Mouse (Mus musculus): ENCODE results near the gene Bdkrb2. TPM values are rescaled to one million over a fixed set of nuclear protein-coding genes. Genes with fewer than 3 reads are reported as not detected.

Gene Bdkrb2
- polyA plus RNA-seq, 1 experiment: 0.52 TPM

- no peak overlapping the region for H3K4me3 ChIP-seq (replicated peaks; ENCODE audit: control insufficient read depth, low read depth, low read length)
- 29% methylated on average over 9 of the region's 9 CpGs for WGBS
- no peak overlapping the region for H3K27ac ChIP-seq (ENCODE audit: control insufficient read depth, insufficient read depth, low read depth, low read length, poor library complexity)
- no peak for TF ChIP-seq CTCF (IDR thresholded peaks at IDR 0.05; ENCODE audit: control insufficient read depth, insufficient read depth, low read length)
- H3K4me1 ChIP-seq (ENCODE audit: control insufficient read depth, insufficient read depth, low read length): peaks cover 3% of the 10 kb centered on the region
Measured at GRCm38 (mm10) chr12:105529545-105529944, 33.5 kb upstream of the Bdkrb2 start.

- Histone ChIP-seq H3K27ac (ENCODE audit: control insufficient read depth, insufficient read depth, low read depth, low read length, poor library complexity) (no peak overlapping the region), H3K4me3 (replicated peaks; ENCODE audit: control insufficient read depth, low read depth, low read length) (no peak overlapping the region), H3K4me1 (ENCODE audit: control insufficient read depth, insufficient read depth, low read length) (peaks cover 3% of the 10 kb centered on the region)
- 72% methylated on average over 8 of the region's 8 CpGs for WGBS
- TF ChIP-seq POLR2A (IDR thresholded peaks at IDR 0.05; ENCODE audit: borderline replicate concordance, control insufficient read depth, low read depth, low read length): no peak
- no peak for TF ChIP-seq CTCF (IDR thresholded peaks at IDR 0.05; ENCODE audit: control insufficient read depth, insufficient read depth, low read length)
Measured at GRCm38 (mm10) chr12:105531724-105532371, 31.2 kb upstream of the Bdkrb2 start.

- Histone ChIP-seq H3K4me3 (replicated peaks; ENCODE audit: control insufficient read depth, low read depth, low read length) (no peak overlapping the region), H3K4me1 (ENCODE audit: control insufficient read depth, insufficient read depth, low read length) (no peaks in the 10 kb centered on the region; the same call in 1 of the 2 replicates), H3K27ac (ENCODE audit: control insufficient read depth, insufficient read depth, low read depth, low read length, poor library complexity) (no peak overlapping the region)
- TF ChIP-seq POLR2A (IDR thresholded peaks at IDR 0.05; ENCODE audit: borderline replicate concordance, control insufficient read depth, low read depth, low read length) (no peak), CTCF (IDR thresholded peaks at IDR 0.05; ENCODE audit: control insufficient read depth, insufficient read depth, low read length) (no peak)
- 64% methylated on average over 4 of the region's 4 CpGs for WGBS
Measured at GRCm38 (mm10) chr12:105534842-105535241, 28.2 kb upstream of the Bdkrb2 start.

- 37% methylated on average over 13 of the region's 13 CpGs for WGBS
- Histone ChIP-seq H3K4me3 (replicated peaks; ENCODE audit: control insufficient read depth, low read depth, low read length) (no peak overlapping the region), H3K4me1 (ENCODE audit: control insufficient read depth, insufficient read depth, low read length) (peaks cover 1% of the 10 kb centered on the region), H3K27ac (ENCODE audit: control insufficient read depth, insufficient read depth, low read depth, low read length, poor library complexity) (no peak overlapping the region)
- TF ChIP-seq CTCF (IDR thresholded peaks at IDR 0.05; ENCODE audit: control insufficient read depth, insufficient read depth, low read length): no peak
- TF ChIP-seq POLR2A (IDR thresholded peaks at IDR 0.05; ENCODE audit: borderline replicate concordance, control insufficient read depth, low read depth, low read length): no peak
Measured at GRCm38 (mm10) chr12:105535968-105536760, 26.9 kb upstream of the Bdkrb2 start.

GRCm38 (mm10) chr12:105537162-105537561, 25.9 kb upstream of the Bdkrb2 start:
- peaks cover 1% of the 10 kb centered on the region for H3K4me1 ChIP-seq (ENCODE audit: control insufficient read depth, insufficient read depth, low read length)
- WGBS: 54% methylated on average over 5 of the region's 5 CpGs
- no peak overlapping the region for H3K27ac ChIP-seq (ENCODE audit: control insufficient read depth, insufficient read depth, low read depth, low read length, poor library complexity)
- no peak overlapping the region for H3K4me3 ChIP-seq (replicated peaks; ENCODE audit: control insufficient read depth, low read depth, low read length)
- TF ChIP-seq POLR2A (IDR thresholded peaks at IDR 0.05; ENCODE audit: borderline replicate concordance, control insufficient read depth, low read depth, low read length): no peak
- TF ChIP-seq CTCF (IDR thresholded peaks at IDR 0.05; ENCODE audit: control insufficient read depth, insufficient read depth, low read length): no peak

- WGBS: 28% methylated on average over 10 of the region's 10 CpGs
- Histone ChIP-seq H3K4me3 (replicated peaks; ENCODE audit: control insufficient read depth, low read depth, low read length) (no peak overlapping the region), H3K27ac (ENCODE audit: control insufficient read depth, insufficient read depth, low read depth, low read length, poor library complexity) (no peak overlapping the region), H3K4me1 (ENCODE audit: control insufficient read depth, insufficient read depth, low read length) (peaks cover 1% of the 10 kb centered on the region)
- no peak for TF ChIP-seq CTCF (IDR thresholded peaks at IDR 0.05; ENCODE audit: control insufficient read depth, insufficient read depth, low read length)
- no peak for TF ChIP-seq POLR2A (IDR thresholded peaks at IDR 0.05; ENCODE audit: borderline replicate concordance, control insufficient read depth, low read depth, low read length)
Measured at GRCm38 (mm10) chr12:105539649-105540048, 23.4 kb upstream of the Bdkrb2 start.

GRCm38 (mm10) chr12:105541590-105542402, 21.2 kb upstream of the Bdkrb2 start:
- no peak overlapping the region for H3K4me3 ChIP-seq (replicated peaks; ENCODE audit: control insufficient read depth, low read depth, low read length)
- no peak overlapping the region for H3K27ac ChIP-seq (ENCODE audit: control insufficient read depth, insufficient read depth, low read depth, low read length, poor library complexity)
- TF ChIP-seq CTCF (IDR thresholded peaks at IDR 0.05; ENCODE audit: control insufficient read depth, insufficient read depth, low read length): no peak
- no peak for TF ChIP-seq POLR2A (IDR thresholded peaks at IDR 0.05; ENCODE audit: borderline replicate concordance, control insufficient read depth, low read depth, low read length)
- 73% methylated on average over 12 of the region's 12 CpGs for WGBS
- H3K4me1 ChIP-seq (ENCODE audit: control insufficient read depth, insufficient read depth, low read length): peaks cover 1% of the 10 kb centered on the region

GRCm38 (mm10) chr12:105542513-105542912, 20.5 kb upstream of the Bdkrb2 start:
- no peak overlapping the region for H3K4me3 ChIP-seq (replicated peaks; ENCODE audit: control insufficient read depth, low read depth, low read length)
- WGBS: 72% methylated on average over 3 of the region's 3 CpGs
- TF ChIP-seq POLR2A (IDR thresholded peaks at IDR 0.05; ENCODE audit: borderline replicate concordance, control insufficient read depth, low read depth, low read length) (no peak), CTCF (IDR thresholded peaks at IDR 0.05; ENCODE audit: control insufficient read depth, insufficient read depth, low read length) (no peak)
- H3K27ac ChIP-seq (ENCODE audit: control insufficient read depth, insufficient read depth, low read depth, low read length, poor library complexity): no peak overlapping the region
- H3K4me1 ChIP-seq (ENCODE audit: control insufficient read depth, insufficient read depth, low read length): peaks cover 1% of the 10 kb centered on the region

All from bone marrow, adult 2 months (tissue).